Mouse (Mus musculus): ENCODE measurements around the gene Raver2. TPM values are rescaled to one million over a fixed set of nuclear protein-coding genes. Genes with fewer than 3 reads are reported as not detected.

Raver2 gene
- 3.0 and 3.1 TPM in 2 replicates for polyA plus RNA-seq (2015; fragmentation: Nextera tagmentation; extraction: Ambion mirVana)

DNA sequence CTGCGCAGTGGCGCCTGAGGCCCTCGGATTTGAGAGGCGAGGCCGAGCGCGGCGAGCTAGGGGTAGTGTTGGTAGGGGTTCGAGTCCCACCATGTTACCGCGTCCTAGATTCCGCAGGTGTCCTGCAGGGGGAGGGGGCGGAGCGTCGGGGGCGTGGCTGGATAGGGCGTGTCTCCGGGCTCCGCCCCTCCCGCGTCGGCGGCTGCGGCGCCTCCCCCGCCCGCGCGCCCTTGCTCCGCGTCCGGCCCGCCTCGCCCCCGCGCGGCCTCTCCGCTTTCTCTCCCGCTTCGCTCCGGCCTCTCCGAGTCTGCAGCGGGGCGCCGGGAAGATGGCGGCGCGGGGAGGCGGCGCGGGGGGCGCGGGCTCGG lies at the start of gene Raver2:
Raver2 (plus strand) TSS at position 198 of the 368 bp plus-strand sequence.
- no peaks in the 10 kb centered on the region for H3K36me3 ChIP-seq (ENCODE audit: control insufficient read depth, insufficient read depth)
- WGBS, result 1% methylated on average over 52 of the region's 54 CpGs
- TF ChIP-seq CTCF (IDR thresholded peaks at IDR 0.05; ENCODE audit: low read depth), result peak; percentile 60
- H3K4me2 ChIP-seq (replicated peaks; ENCODE audit: low read depth), result peak within 1 kb of the TSS; percentile 99
- H3K27ac ChIP-seq (ENCODE audit: low read depth, low read length), result peak within 1 kb of the TSS; percentile 41
- no peaks in the 10 kb centered on the region for H3K9me3 ChIP-seq (ENCODE audit: control insufficient read depth)
- peak; percentile 65 for ATAC-seq
- H3K27me3 ChIP-seq (replicated peaks; ENCODE audit: control insufficient read depth, insufficient read depth, low read length), result no peaks in the 10 kb centered on the region
- H3K4me3 ChIP-seq (ENCODE audit: low read depth, low read length), result peak within 1 kb of the TSS; percentile 74
- no peaks in the 10 kb centered on the region for H3K4me1 ChIP-seq (replicated peaks; ENCODE audit: control insufficient read depth, insufficient read depth, low read length)
- H3K9ac ChIP-seq (ENCODE audit: low read depth, low read length), result peak within 1 kb of the TSS; percentile 67

DNA sequence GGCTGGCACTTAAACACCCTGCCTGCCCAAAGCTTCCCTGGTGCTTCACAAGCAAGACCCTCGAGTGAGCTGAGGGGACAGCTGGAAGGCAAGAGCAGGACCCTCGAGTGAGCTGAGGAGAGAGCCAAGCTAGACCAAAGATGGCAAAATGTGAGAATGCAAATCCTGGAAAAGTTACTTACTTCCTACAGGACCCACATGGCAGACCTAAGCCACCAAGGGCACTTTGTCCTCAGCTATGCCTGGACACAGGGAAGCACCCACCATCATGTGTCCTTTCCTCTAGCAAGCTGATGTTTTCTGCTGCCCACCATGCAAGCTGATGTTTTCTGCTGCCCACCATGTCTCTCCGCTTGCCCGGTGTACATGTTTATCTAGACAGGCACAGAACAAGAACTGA lies 48.2 kb upstream of the Raver2 start, which contains the start of gene Gm10577:
Gm10577 (minus strand) TSS at position 101 of the 400 bp plus-strand sequence.
- 80% methylated on average over 4 of the region's 4 CpGs for WGBS
- no peaks in the 10 kb centered on the region for H3K36me3 ChIP-seq (ENCODE audit: control insufficient read depth, insufficient read depth)
- H3K27me3 ChIP-seq (replicated peaks; ENCODE audit: control insufficient read depth, insufficient read depth, low read length), result no peaks in the 10 kb centered on the region
- no peak within 1 kb of the TSS for H3K4me3 ChIP-seq (ENCODE audit: low read depth, low read length)
- no peak within 1 kb of the TSS for H3K27ac ChIP-seq (ENCODE audit: low read depth, low read length)
- no peak within 1 kb of the TSS for H3K4me2 ChIP-seq (replicated peaks; ENCODE audit: low read depth)
- ATAC-seq, result no peak
- H3K9me3 ChIP-seq (ENCODE audit: control insufficient read depth), result 0 out of 2 replicates have a peak, but pooled peaks cover 8% of the 10 kb centered on the region
- no peaks in the 10 kb centered on the region for H3K4me1 ChIP-seq (replicated peaks; ENCODE audit: control insufficient read depth, insufficient read depth, low read length)
- TF ChIP-seq CTCF (IDR thresholded peaks at IDR 0.05; ENCODE audit: low read depth), result no peak
- H3K9ac ChIP-seq (ENCODE audit: low read depth, low read length), result no peak within 1 kb of the TSS

DNA sequence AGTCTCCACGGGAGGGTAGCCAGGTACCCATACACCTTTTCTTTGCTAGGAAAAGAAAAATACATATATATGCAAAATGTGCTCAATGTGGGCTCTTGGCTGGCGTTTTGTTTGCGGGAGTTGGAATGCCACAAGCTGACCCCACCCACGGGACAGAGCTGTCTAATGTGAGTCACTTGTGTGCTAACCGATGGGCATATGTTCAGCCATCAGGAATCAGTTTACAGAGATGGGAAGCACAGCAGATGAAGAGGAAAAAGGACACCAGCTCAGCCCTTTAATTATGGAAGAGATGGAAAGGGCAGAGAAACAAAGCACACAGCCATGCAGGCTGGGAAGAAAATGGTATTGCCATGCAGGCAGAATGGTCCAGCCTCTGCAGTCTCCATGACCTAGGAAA lies 42.2 kb upstream of the Raver2 start:
- 73% methylated on average over 5 of the region's 5 CpGs for WGBS
- Histone ChIP-seq H3K4me1 (replicated peaks; ENCODE audit: control insufficient read depth, insufficient read depth, low read length) (no peaks in the 10 kb centered on the region), H3K36me3 (ENCODE audit: control insufficient read depth, insufficient read depth) (no peaks in the 10 kb centered on the region), H3K27ac (ENCODE audit: low read depth, low read length) (no peak overlapping the region), H3K4me3 (ENCODE audit: low read depth, low read length) (no peak overlapping the region), H3K27me3 (replicated peaks; ENCODE audit: control insufficient read depth, insufficient read depth, low read length) (no peaks in the 10 kb centered on the region), H3K9ac (ENCODE audit: low read depth, low read length) (no peak overlapping the region), H3K9me3 (ENCODE audit: control insufficient read depth) (0 out of 2 replicates have a peak, but pooled peaks cover 8% of the 10 kb centered on the region), H3K4me2 (replicated peaks; ENCODE audit: low read depth) (no peak overlapping the region)
- ATAC-seq, result no peak
- no peak for TF ChIP-seq CTCF (IDR thresholded peaks at IDR 0.05; ENCODE audit: low read depth)

DNA sequence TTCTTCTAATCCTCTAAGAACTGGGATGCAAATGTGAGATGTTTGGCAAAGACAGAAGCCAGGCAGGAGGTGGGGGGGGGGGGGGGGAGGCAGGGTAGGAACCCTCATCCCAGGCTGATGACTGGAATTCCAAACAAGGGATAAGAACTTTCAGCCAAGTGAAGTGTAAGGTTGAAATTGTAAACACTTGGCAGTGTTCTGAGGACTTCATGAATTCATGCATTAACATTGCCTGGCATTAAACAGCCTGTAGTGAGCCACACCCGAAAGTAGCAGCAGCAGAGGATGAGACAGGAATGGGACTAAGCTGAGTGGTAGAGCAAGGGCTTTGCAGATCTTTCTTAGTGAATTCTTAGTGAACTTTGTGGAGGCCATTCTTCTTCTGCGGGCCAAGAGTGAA lies 41.8 kb upstream of the Raver2 start:
- Histone ChIP-seq H3K4me3 (ENCODE audit: low read depth, low read length) (no peak overlapping the region), H3K4me1 (replicated peaks; ENCODE audit: control insufficient read depth, insufficient read depth, low read length) (no peaks in the 10 kb centered on the region), H3K9ac (ENCODE audit: low read depth, low read length) (no peak overlapping the region), H3K9me3 (ENCODE audit: control insufficient read depth) (0 out of 2 replicates have a peak, but pooled peaks cover 8% of the 10 kb centered on the region), H3K27ac (ENCODE audit: low read depth, low read length) (no peak overlapping the region), H3K36me3 (ENCODE audit: control insufficient read depth, insufficient read depth) (no peaks in the 10 kb centered on the region), H3K4me2 (replicated peaks; ENCODE audit: low read depth) (no peak overlapping the region), H3K27me3 (replicated peaks; ENCODE audit: control insufficient read depth, insufficient read depth, low read length) (no peaks in the 10 kb centered on the region)
- WGBS, result 67% methylated on average over 2 of the region's 2 CpGs
- ATAC-seq, result no peak
- no peak for TF ChIP-seq CTCF (IDR thresholded peaks at IDR 0.05; ENCODE audit: low read depth)

DNA sequence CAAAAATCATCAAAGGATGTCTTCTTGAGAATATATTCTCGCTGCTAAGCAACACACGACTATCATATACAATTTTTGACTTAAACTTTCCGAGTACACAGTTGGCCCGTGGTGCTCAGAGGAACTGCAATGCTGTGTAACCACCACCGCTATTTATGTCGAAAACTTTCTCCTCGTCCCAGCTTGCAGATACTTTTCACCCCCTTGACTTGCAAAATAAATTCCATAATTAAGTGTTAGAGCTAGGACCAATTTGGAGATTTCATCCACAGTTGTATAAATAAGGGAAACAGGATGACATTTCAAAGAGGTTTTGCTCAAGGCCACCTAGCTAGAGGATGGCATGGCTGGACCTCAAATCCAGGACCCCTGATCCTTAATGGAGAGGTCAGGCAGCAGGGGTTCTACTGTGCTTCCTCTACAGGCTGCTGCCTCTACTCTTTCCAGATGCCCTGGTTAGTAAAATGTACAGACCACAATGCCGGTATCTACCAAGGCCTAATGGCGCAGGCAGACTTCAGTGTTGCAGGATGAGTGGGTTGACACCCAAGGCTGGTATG lies 40.9 kb upstream of the Raver2 start:
- H3K27ac ChIP-seq (ENCODE audit: low read depth, low read length), result no peak overlapping the region
- no peak overlapping the region for H3K4me3 ChIP-seq (ENCODE audit: low read depth, low read length)
- no peaks in the 10 kb centered on the region for H3K36me3 ChIP-seq (ENCODE audit: control insufficient read depth, insufficient read depth)
- no peak for ATAC-seq
- H3K4me2 ChIP-seq (replicated peaks; ENCODE audit: low read depth), result no peak overlapping the region
- no peaks in the 10 kb centered on the region for H3K27me3 ChIP-seq (replicated peaks; ENCODE audit: control insufficient read depth, insufficient read depth, low read length)
- no peaks in the 10 kb centered on the region for H3K4me1 ChIP-seq (replicated peaks; ENCODE audit: control insufficient read depth, insufficient read depth, low read length)
- WGBS, result 86% methylated on average over 9 of the region's 9 CpGs
- no peak overlapping the region for H3K9ac ChIP-seq (ENCODE audit: low read depth, low read length)
- TF ChIP-seq CTCF (IDR thresholded peaks at IDR 0.05; ENCODE audit: low read depth), result no peak
- H3K9me3 ChIP-seq (ENCODE audit: control insufficient read depth), result 0 out of 2 replicates have a peak, but pooled peaks cover 5% of the 10 kb centered on the region

DNA sequence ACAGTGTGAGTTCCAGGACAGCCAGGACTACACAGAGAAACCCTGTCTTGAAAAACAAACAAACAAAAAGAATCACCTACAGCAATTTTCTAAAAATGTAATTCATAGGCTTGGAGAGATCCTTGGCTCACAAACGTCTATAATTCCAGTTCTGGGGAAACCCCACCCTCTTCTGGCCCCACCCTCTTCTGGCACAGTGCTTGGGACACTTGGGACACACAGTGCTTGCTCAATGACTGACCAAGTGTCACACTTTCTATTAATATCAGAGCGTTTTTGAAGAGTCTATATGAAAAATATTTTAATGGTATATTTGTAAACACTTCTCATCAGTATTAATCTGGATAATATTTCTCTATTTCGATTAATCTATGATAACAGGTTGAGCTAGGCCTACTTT lies 35.7 kb upstream of the Raver2 start:
- Histone ChIP-seq H3K9me3 (ENCODE audit: control insufficient read depth) (no peaks in the 10 kb centered on the region), H3K4me3 (ENCODE audit: low read depth, low read length) (no peak overlapping the region), H3K27me3 (replicated peaks; ENCODE audit: control insufficient read depth, insufficient read depth, low read length) (no peaks in the 10 kb centered on the region), H3K4me2 (replicated peaks; ENCODE audit: low read depth) (no peak overlapping the region), H3K36me3 (ENCODE audit: control insufficient read depth, insufficient read depth) (no peaks in the 10 kb centered on the region), H3K9ac (ENCODE audit: low read depth, low read length) (no peak overlapping the region), H3K27ac (ENCODE audit: low read depth, low read length) (no peak overlapping the region), H3K4me1 (replicated peaks; ENCODE audit: control insufficient read depth, insufficient read depth, low read length) (no peaks in the 10 kb centered on the region)
- ATAC-seq, result no peak
- TF ChIP-seq CTCF (IDR thresholded peaks at IDR 0.05; ENCODE audit: low read depth), result no peak
- 62% methylated on average over 3 of the region's 3 CpGs for WGBS

Data from intestine, postnatal 0 days (tissue).